Mouse (Mus musculus) kidney, adult 2 months (tissue): ENCODE data around the gene Fam193a. TPM values are rescaled to one million over a fixed set of nuclear protein-coding genes. Genes with fewer than 3 reads are reported as not detected.
A peak's percentile ranks its signal among the peaks of the same experiment; 100 is the strongest.

Experiments
- DNase-seq: peaks from one replicate; pipeline ENCODE4 v3.0.0; 2021
- H3K27ac ChIP-seq: fragments of 200-500 bp; 2 replicates; pipeline ENCODE4 v1.5.1; 2012; ENCODE audit warnings: low read depth, low read length, control low read depth, inconsistent platforms; ENCODE audit not compliant: insufficient read depth
- H3K27me3 ChIP-seq: fragments of 200-500 bp; replicated peaks from 2 replicates; pipeline ENCODE4 v1.6.1; 2012; ENCODE audit warnings: mild to moderate bottlenecking, moderate library complexity, low read length, inconsistent platforms; ENCODE audit not compliant: control insufficient read depth, insufficient read depth
- H3K36me3 ChIP-seq: fragments of 200-500 bp; 2 replicates; pipeline ENCODE4 v1.6.1; 2012; ENCODE audit warnings: mild to moderate bottlenecking, moderate library complexity, low read length, inconsistent platforms; ENCODE audit not compliant: control insufficient read depth, insufficient read depth
- H3K4me1 ChIP-seq: fragments of 200-500 bp; 2 replicates; pipeline ENCODE4 v1.6.1; 2011; ENCODE audit warnings: low read length; ENCODE audit not compliant: control insufficient read depth, insufficient read depth
- H3K4me3 ChIP-seq: fragments of 200-500 bp; 2 replicates; pipeline ENCODE4 v1.5.1; 2011; ENCODE audit warnings: mild to moderate bottlenecking, low read depth, low read length, control low read depth; ENCODE audit not compliant: insufficient read depth
- CTCF ChIP-seq: fragments of 200-500 bp; conservative IDR thresholded peaks from 2 replicates; pipeline ENCODE4 v1.5.1; 2011; ENCODE audit warnings: low read depth, mild to moderate bottlenecking, control low read depth, low read length, moderate library complexity, mixed read lengths; ENCODE audit not compliant: insufficient read depth, insufficient read length
- POLR2A ChIP-seq: fragments of 200-500 bp; IDR thresholded peaks from one replicate; pipeline ENCODE4 v1.6.1; 2011; ENCODE audit warnings: low read depth, low read length, control low read depth
- WGBS: fragments of 180-500 bp; shearing (Covaris S2); methylation state at CpG from one replicate; pipeline ENCODE4 v1.1.7; 2018; 5-methylcytosine and 5-hydroxymethylcytosine counted together
- polyA plus RNA-seq: library from polyadenylated mRNA; depleted of rRNA; stranded (reverse); fragments of >200 nt; gene quantifications from 2 replicates; pipeline ENCODE4 v1.2.3, GENCODE M21; 2012; rRNA removed

Gene Fam193a
- polyA plus RNA-seq, 1 experiment: 39.0 TPM

DNA sequence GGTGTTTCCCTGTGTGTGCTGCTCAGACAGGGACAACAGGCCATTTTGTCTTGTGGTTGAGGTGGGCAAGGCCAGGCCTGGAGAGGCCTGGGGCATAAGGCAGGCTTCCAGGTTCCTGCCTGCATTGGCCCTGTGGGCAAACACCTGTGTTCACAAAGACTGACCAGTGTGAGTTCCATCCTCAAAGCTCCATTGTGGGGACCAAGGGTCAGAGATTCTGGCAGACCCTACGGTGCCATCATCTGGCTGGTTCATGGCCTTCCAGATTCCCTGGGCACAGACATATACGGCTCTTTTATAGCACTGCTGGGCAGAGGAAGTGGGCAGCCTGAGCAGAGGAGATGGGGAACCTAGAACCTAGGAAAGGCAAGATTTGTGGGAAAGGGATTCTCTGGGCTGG, 157.6 kb downstream of the Fam193a start:
- WGBS: 77% methylated on average over 2 of the region's 2 CpGs
- Histone ChIP-seq H3K27me3 (no peaks in the 10 kb centered on the region), H3K4me3 (no peak overlapping the region; the same call in 1 of the 2 replicates), H3K36me3 (no peaks in the 10 kb centered on the region), H3K4me1 (peaks cover 36% of the 10 kb centered on the region), H3K27ac (0 out of 2 replicates have a peak overlapping the region, but pooled peaks have one; percentile 1)
- TF ChIP-seq CTCF: no peak
- no peak for TF ChIP-seq POLR2A
- no peak for DNase-seq

DNA sequence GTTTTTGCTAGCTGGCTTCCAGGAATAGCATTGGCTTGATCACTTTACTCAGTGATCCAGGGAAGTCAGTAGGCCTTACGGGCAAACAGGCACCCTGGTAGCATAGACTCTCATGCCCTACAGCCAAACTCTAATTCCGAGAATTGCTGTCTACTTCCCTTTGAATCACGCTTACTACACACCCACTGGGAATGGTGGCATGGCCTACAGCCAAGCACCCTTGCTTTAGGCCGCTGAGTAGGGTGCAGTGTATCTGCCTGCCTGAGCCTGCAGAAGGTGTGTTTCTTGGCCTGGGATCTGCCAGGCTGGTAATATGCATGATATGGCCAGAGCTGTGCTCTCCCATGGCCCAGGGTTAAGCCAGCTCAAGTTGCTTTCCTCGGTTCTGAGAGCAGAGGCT, 159.0 kb downstream of the Fam193a start:
- Histone ChIP-seq H3K36me3 (no peaks in the 10 kb centered on the region), H3K27me3 (no peaks in the 10 kb centered on the region), H3K27ac (peak overlapping the region; percentile 34), H3K4me1 (peaks cover 48% of the 10 kb centered on the region), H3K4me3 (no peak overlapping the region)
- TF ChIP-seq CTCF (no peak), POLR2A (no peak)
- 42% methylated on average over 5 of the region's 5 CpGs for WGBS
- peak; percentile 91 for DNase-seq

DNA sequence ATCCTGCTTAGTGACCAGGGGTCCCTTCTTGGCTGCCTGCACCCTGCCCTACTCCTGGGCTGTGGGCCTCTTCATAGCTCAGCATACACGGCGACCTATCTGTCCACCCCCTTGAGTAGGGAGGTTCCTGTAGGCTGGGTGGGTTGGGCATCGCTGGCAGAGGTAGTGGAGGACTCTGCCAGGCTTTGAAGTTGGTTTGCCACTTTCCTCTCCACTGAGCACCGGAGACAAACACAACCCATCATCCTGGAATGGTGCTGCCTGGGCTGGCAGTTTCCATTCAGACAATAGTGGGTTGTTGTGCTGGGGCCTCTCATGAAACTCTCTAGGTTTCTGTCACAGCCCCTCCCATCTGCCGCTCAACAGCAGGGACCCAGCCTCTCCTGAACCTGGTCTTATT, 160.4 kb downstream of the Fam193a start:
- TF ChIP-seq CTCF (no peak), POLR2A (no peak)
- Histone ChIP-seq H3K27me3 (no peaks in the 10 kb centered on the region), H3K4me1 (peaks cover 48% of the 10 kb centered on the region), H3K36me3 (no peaks in the 10 kb centered on the region), H3K4me3 (no peak overlapping the region), H3K27ac (peak overlapping the region; percentile 77)
- WGBS: 43% methylated on average over 5 of the region's 5 CpGs
- peak; percentile 71 for DNase-seq

DNA sequence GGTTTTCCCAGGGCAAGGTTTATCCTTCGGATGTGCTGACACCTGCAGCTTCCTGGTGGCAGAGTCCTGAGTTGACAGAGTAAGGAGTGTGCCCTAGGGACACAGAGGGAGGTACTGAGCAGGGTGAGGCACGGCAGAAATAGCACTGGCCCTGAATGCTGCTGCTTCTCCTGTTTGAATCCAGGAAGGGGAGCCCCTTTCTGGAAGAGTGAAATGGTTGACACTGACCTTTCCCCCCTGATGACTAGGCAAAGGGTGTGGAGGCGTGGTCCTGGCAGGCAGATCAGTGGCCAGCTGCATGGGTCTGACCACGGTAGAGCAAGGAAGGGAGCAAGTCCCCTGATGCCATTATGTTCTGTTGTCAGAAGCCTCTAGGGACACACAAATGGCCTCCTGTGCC, 161.0 kb downstream of the Fam193a start:
- WGBS: 38% methylated on average over 4 of the region's 4 CpGs
- peak; percentile 80 for DNase-seq
- no peaks in the 10 kb centered on the region for H3K36me3 ChIP-seq
- H3K27ac ChIP-seq: peak overlapping the region; percentile 77
- H3K4me3 ChIP-seq: no peak overlapping the region
- TF ChIP-seq CTCF (no peak), POLR2A (no peak)
- no peaks in the 10 kb centered on the region for H3K27me3 ChIP-seq
- H3K4me1 ChIP-seq: peaks cover 51% of the 10 kb centered on the region

DNA sequence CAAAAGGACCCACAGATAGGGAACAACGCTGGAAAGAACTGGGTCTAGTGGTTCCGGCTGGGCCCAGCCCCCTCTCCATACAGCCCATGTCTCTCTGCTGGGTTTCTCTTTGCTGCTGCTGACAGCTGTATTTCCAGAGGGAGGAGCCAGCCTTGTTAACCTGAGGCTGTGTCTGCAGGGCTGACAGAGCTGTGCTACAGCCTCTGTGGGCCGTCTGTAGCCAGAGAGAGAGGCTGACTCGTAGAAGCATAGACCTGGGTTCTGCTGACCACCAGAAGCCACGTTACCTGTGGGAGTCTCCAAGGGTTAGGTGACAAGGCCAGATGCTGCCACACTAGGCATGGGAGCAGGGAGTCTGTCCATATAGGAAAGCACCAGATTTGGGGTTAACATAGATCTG, 163.3 kb downstream of the Fam193a start:
- no peaks in the 10 kb centered on the region for H3K36me3 ChIP-seq
- no peak for DNase-seq
- no peak overlapping the region; the same call in 1 of the 2 replicates for H3K27ac ChIP-seq
- H3K27me3 ChIP-seq: no peaks in the 10 kb centered on the region
- TF ChIP-seq CTCF (no peak), POLR2A (no peak)
- WGBS: 76% methylated on average over 5 of the region's 5 CpGs
- no peak overlapping the region for H3K4me3 ChIP-seq
- peaks cover 56% of the 10 kb centered on the region for H3K4me1 ChIP-seq

DNA sequence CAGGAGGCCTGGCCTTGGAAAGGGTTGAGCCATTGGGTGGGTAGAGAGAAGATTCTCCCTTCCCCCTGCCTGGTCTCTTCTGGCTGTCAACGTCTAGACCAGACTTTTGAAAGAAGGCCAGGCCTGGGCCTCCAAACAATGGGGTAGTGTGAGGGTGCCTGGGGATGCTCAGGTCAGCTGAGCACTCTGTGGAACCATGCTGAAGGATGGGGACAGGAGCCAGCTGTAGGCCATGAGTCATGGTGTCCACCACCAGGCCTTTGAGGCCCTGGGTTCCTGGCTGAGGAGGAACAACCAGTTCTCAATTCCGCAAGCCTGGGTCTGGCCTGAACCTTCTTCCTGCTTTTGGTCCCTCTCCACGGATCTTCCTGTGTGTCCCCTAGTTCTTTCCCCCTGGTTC, 164.1 kb downstream of the Fam193a start:
- no peak for TF ChIP-seq CTCF
- no peak for TF ChIP-seq POLR2A
- no peaks in the 10 kb centered on the region for H3K27me3 ChIP-seq
- H3K4me1 ChIP-seq: peaks cover 49% of the 10 kb centered on the region
- no peak overlapping the region for H3K4me3 ChIP-seq
- H3K27ac ChIP-seq: peak overlapping the region; percentile 13; the same call in 1 of the 2 replicates
- WGBS: 78% methylated on average over 3 of the region's 3 CpGs
- H3K36me3 ChIP-seq: no peaks in the 10 kb centered on the region
- DNase-seq: no peak

DNA sequence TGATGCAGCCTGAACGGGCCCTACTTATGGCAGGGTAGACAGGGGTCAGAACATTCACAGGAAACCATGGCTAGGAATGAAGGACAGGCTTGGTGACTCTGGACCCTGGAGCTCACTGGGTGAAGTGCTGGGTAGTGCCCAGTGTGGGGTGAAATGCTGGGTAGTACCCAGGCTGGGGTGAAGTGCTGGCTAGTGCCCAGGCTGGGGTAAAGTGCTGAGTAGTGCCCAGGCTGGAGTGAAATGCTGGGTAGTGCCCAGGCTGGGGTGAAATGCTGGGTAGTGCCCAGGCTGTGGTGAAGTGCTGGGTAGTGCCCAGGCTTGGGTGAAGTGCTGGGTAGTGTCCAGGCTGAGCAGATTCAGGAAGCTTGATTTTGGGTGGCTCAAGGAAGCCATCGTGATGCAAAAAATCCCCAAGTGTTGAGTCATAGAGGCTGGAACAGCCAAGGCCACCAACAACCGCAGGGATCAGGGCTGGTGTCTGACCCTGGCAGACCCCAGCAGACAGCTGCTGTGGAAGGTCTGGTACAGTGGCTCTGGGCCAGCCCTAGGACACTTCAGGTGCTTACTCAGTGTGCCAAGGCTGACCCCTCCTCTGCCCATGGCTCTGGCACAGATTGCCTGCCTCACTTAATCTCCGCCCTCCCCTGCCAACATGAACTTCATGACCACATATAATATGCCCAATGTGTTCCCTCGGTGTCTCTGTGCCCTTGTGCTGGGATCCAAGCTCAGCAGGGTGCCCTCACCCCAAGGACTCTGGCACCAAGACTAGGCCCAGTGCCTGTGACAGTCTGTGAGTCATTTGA, 165.2 kb downstream of the Fam193a start:
- no peak for TF ChIP-seq CTCF
- no peak for TF ChIP-seq POLR2A
- no peaks in the 10 kb centered on the region for H3K27me3 ChIP-seq
- no peak overlapping the region for H3K4me3 ChIP-seq
- 51% methylated on average over 5 of the region's 5 CpGs for WGBS
- no peaks in the 10 kb centered on the region for H3K36me3 ChIP-seq
- DNase-seq: peak; percentile 69
- peaks cover 42% of the 10 kb centered on the region for H3K4me1 ChIP-seq
- H3K27ac ChIP-seq: peak overlapping the region; percentile 8; the same call in 1 of the 2 replicates

DNA sequence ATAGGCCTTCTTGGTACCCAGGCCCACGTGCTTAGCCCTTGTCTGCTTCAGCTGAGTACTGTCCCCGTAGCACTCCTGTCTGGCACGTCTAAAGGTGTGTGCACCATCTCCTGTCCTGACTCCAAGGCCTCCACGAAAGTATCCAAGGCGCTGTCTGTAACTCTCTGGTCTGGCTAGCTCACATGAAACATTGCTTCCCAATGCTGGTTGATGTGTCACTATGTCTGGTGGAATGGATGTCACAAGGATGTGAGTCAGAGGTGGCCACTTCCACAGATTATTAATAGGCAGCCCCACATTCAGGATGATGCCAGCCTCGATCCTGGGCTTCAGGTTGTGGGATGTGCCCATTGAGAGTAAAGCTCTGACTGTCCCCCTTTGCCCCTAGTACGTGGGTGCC, 166.1 kb downstream of the Fam193a start:
- 82% methylated on average over 7 of the region's 7 CpGs for WGBS
- peaks cover 33% of the 10 kb centered on the region for H3K4me1 ChIP-seq
- no peak overlapping the region for H3K4me3 ChIP-seq
- H3K27ac ChIP-seq: peak overlapping the region; percentile 8; the same call in 1 of the 2 replicates
- H3K27me3 ChIP-seq: no peaks in the 10 kb centered on the region
- H3K36me3 ChIP-seq: no peaks in the 10 kb centered on the region
- DNase-seq: no peak
- no peak for TF ChIP-seq POLR2A
- no peak for TF ChIP-seq CTCF

Other genes with a start within 250 kb of the Fam193a start
- 1.3 and 1.8 TPM in 2 replicates for gene Poln, start 200.5 kb upstream of the Fam193a start, polyA plus RNA-seq
- gene Haus3, start 200.4 kb upstream of the Fam193a start, polyA plus RNA-seq: 0.34 and 0.64 TPM in 2 replicates
- 143 and 164 TPM in 2 replicates for gene Mxd4, start 182.2 kb upstream of the Fam193a start, polyA plus RNA-seq
- 0.33 and 0.36 TPM in 2 replicates for gene Zfyve28, start 81.5 kb upstream of the Fam193a start, polyA plus RNA-seq
- 0.05 TPM in 1 of 2 replicates, not detected in the other for gene Cfap99, start 81.3 kb upstream of the Fam193a start, polyA plus RNA-seq
- 47.5 and 49.9 TPM in 2 replicates for gene Rnf4, start 33.6 kb upstream of the Fam193a start, polyA plus RNA-seq
- 11.4 and 13.6 TPM in 2 replicates for gene Tnip2, start 144.1 kb downstream of the Fam193a start, polyA plus RNA-seq
- 8.1 and 8.6 TPM in 2 replicates for gene Sh3bp2, start 155.9 kb downstream of the Fam193a start, polyA plus RNA-seq
- gene Add1, start 203.7 kb downstream of the Fam193a start, polyA plus RNA-seq: 129 and 135 TPM in 2 replicates